Mouse (Mus musculus): ENCODE data around the gene Shld2. TPM values are rescaled to one million over a fixed set of nuclear protein-coding genes. Genes with fewer than 3 reads are reported as not detected.

The Shld2 gene
- polyA plus RNA-seq, 1 experiment from 2014 or later, result 12.2 TPM

- Histone ChIP-seq H3K9me3 (replicated peaks) (no peaks in the 10 kb centered on the region), H3K27ac (replicated peaks) (no peak overlapping the region), H3K36me3 (peaks cover 3% of the 10 kb centered on the region; the same call in 1 of the 2 replicates), H3K4me2 (replicated peaks) (no peak overlapping the region), H3K9ac (no peak overlapping the region), H3K4me1 (no peaks in the 10 kb centered on the region), H3K4me3 (replicated peaks) (no peak overlapping the region), H3K27me3 (no peaks in the 10 kb centered on the region)
- ATAC-seq (ENCODE audit: insufficient number of reproducible peaks, low FRiP score, low TSS enrichment, low read depth), result no peak
- WGBS, result 38% methylated on average over 5 of the region's 5 CpGs
These were observed 7.0 kb downstream of the Shld2 start for GRCm38 (mm10) chr14:34303265-34303680.

DNA sequence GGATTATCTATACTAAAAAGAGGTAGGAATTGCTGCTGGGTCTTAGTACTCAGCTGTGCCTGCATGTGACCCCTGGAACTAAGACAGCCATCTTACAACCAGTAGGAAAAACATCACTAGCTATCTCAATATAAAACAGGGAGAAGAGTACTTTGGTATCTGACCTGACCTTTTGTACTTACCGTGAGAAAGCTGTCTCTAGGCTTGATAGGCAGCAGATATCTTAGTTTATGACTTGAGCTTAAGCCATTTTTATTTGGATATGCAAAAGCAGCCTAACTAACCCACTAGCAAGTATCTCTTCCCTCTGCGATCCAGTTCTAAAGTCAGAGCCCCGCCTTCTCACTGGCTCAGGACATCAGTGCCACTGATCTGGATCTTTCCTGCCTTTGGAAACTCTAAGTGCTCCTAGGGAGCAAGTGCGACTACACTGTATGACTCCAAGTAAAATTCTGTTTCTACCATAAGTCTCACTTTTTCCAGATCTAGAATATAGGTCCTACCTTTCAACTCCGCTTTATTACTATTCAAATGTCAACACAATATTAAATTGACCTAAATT lies 7.5 kb downstream of the Shld2 start:
- ATAC-seq (ENCODE audit: insufficient number of reproducible peaks, low FRiP score, low TSS enrichment, low read depth), result no peak
- WGBS, result 80% methylated on average over 5 of the region's 5 CpGs
- no peaks in the 10 kb centered on the region for H3K9me3 ChIP-seq (replicated peaks)

GRCm38 (mm10) chr14:34298871-34299700 lies 11.2 kb downstream of the Shld2 start:
- H3K27me3 ChIP-seq, result no peaks in the 10 kb centered on the region
- 60% methylated on average over 11 of the region's 11 CpGs for WGBS

More for the DNA sequence above, 7.5 kb downstream of the Shld2 start:
- Histone ChIP-seq H3K36me3 (peaks cover 3% of the 10 kb centered on the region; the same call in 1 of the 2 replicates), H3K9ac (no peak overlapping the region), H3K4me3 (replicated peaks) (no peak overlapping the region), H3K27me3 (no peaks in the 10 kb centered on the region), H3K4me1 (no peaks in the 10 kb centered on the region), H3K4me2 (replicated peaks) (no peak overlapping the region), H3K27ac (replicated peaks) (no peak overlapping the region)

GRCm38 (mm10) chr14:34297634-34298033 lies 12.7 kb downstream of the Shld2 start:
- H3K9ac ChIP-seq, result no peak overlapping the region
- no peaks in the 10 kb centered on the region for H3K9me3 ChIP-seq (replicated peaks)
- no peak overlapping the region for H3K4me3 ChIP-seq (replicated peaks)
- H3K27me3 ChIP-seq, result no peaks in the 10 kb centered on the region
- no peak for ATAC-seq (ENCODE audit: insufficient number of reproducible peaks, low FRiP score, low TSS enrichment, low read depth)
- WGBS, result 58% methylated on average over 2 of the region's 2 CpGs
- peaks cover 3% of the 10 kb centered on the region; the same call in 1 of the 2 replicates for H3K36me3 ChIP-seq
- no peak overlapping the region for H3K27ac ChIP-seq (replicated peaks)
- no peak overlapping the region for H3K4me2 ChIP-seq (replicated peaks)
- H3K4me1 ChIP-seq, result no peaks in the 10 kb centered on the region

More at GRCm38 (mm10) chr14:34298871-34299700, 11.2 kb downstream of the Shld2 start:
- no peaks in the 10 kb centered on the region for H3K9me3 ChIP-seq (replicated peaks)
- H3K27ac ChIP-seq (replicated peaks), result no peak overlapping the region
- no peak for ATAC-seq (ENCODE audit: insufficient number of reproducible peaks, low FRiP score, low TSS enrichment, low read depth)
- H3K9ac ChIP-seq, result no peak overlapping the region
- peaks cover 3% of the 10 kb centered on the region; the same call in 1 of the 2 replicates for H3K36me3 ChIP-seq
- no peak overlapping the region for H3K4me2 ChIP-seq (replicated peaks)
- no peak overlapping the region for H3K4me3 ChIP-seq (replicated peaks)
- H3K4me1 ChIP-seq, result no peaks in the 10 kb centered on the region

DNA sequence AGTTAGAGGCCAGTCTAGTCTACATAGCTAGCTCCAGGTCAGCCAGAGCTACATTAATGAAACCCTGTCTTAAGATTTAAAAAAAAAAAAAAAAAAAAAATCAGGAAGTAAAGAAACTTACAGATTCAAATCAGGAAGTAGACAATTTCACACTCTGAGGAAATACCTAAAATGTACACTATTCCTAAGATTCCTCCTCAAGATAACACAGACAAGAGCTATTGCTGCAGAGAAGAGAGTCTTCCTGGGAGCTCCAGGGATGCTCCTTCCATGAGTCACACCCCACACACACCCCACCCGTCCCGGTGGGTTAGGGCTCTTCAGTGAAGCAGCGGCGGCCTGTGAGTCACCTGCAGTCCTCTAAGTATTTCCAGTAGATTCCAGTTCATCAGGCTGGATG lies 13.3 kb downstream of the Shld2 start:
- no peak overlapping the region for H3K27ac ChIP-seq (replicated peaks)
- H3K4me1 ChIP-seq, result no peaks in the 10 kb centered on the region
- H3K9ac ChIP-seq, result no peak overlapping the region
- H3K4me2 ChIP-seq (replicated peaks), result no peak overlapping the region
- H3K4me3 ChIP-seq (replicated peaks), result no peak overlapping the region
- no peak for ATAC-seq (ENCODE audit: insufficient number of reproducible peaks, low FRiP score, low TSS enrichment, low read depth)
- no peaks in the 10 kb centered on the region for H3K9me3 ChIP-seq (replicated peaks)
- 58% methylated on average over 4 of the region's 4 CpGs for WGBS
- no peaks in the 10 kb centered on the region for H3K36me3 ChIP-seq
- H3K27me3 ChIP-seq, result no peaks in the 10 kb centered on the region

- no peak overlapping the region for H3K9ac ChIP-seq
- no peak overlapping the region for H3K4me2 ChIP-seq (replicated peaks)
- ATAC-seq (ENCODE audit: insufficient number of reproducible peaks, low FRiP score, low TSS enrichment, low read depth), result no peak
- H3K9me3 ChIP-seq (replicated peaks), result no peaks in the 10 kb centered on the region
- H3K27me3 ChIP-seq, result no peaks in the 10 kb centered on the region
- no peaks in the 10 kb centered on the region for H3K36me3 ChIP-seq
- H3K4me3 ChIP-seq (replicated peaks), result no peak overlapping the region
- H3K4me1 ChIP-seq, result no peaks in the 10 kb centered on the region
- no peak overlapping the region for H3K27ac ChIP-seq (replicated peaks)
- WGBS, result 85% methylated on average over 7 of the region's 7 CpGs
These were observed 13.9 kb downstream of the Shld2 start for GRCm38 (mm10) chr14:34296350-34296749.

GRCm38 (mm10) chr14:34293641-34294040 lies 16.7 kb downstream of the Shld2 start:
- no peaks in the 10 kb centered on the region for H3K9me3 ChIP-seq (replicated peaks)
- H3K4me2 ChIP-seq (replicated peaks), result no peak overlapping the region
- ATAC-seq (ENCODE audit: insufficient number of reproducible peaks, low FRiP score, low TSS enrichment, low read depth), result no peak
- no peaks in the 10 kb centered on the region for H3K27me3 ChIP-seq
- no peak overlapping the region for H3K27ac ChIP-seq (replicated peaks)
- 92% methylated on average over 3 of the region's 3 CpGs for WGBS
- H3K9ac ChIP-seq, result no peak overlapping the region
- no peak overlapping the region for H3K4me3 ChIP-seq (replicated peaks)
- H3K4me1 ChIP-seq, result no peaks in the 10 kb centered on the region
- no peaks in the 10 kb centered on the region for H3K36me3 ChIP-seq

DNA sequence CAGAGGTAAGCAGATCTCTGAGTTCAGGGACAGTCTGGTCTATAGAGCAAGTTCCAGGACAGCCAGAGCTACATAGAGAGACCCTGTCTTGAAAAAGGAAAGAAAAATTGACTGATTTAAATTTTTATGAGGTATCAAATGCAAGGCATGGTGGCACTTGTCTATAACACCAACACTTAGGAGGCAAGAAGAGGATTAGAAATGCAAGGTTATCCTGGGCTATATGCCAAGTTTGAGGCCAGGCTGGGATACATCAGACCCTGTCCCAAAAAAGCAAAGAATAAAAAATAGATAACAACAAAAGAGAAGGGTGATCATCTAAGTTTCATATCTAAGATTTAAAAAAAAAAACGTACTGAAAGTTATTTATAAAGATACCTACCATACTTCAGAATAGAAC lies 20.1 kb downstream of the Shld2 start:
- Histone ChIP-seq H3K36me3 (no peaks in the 10 kb centered on the region), H3K9ac (no peak overlapping the region), H3K9me3 (replicated peaks) (no peaks in the 10 kb centered on the region), H3K27ac (replicated peaks) (no peak overlapping the region), H3K27me3 (no peaks in the 10 kb centered on the region), H3K4me2 (replicated peaks) (no peak overlapping the region), H3K4me3 (replicated peaks) (no peak overlapping the region), H3K4me1 (no peaks in the 10 kb centered on the region)
- no peak for ATAC-seq (ENCODE audit: insufficient number of reproducible peaks, low FRiP score, low TSS enrichment, low read depth)
- WGBS, result 43% methylated on average over 1 of the region's 1 CpGs

- no peak overlapping the region for H3K27ac ChIP-seq (replicated peaks)
- no peak overlapping the region for H3K4me3 ChIP-seq (replicated peaks)
- H3K9ac ChIP-seq, result no peak overlapping the region
- H3K4me2 ChIP-seq (replicated peaks), result no peak overlapping the region
- H3K27me3 ChIP-seq, result no peaks in the 10 kb centered on the region
- H3K9me3 ChIP-seq (replicated peaks), result no peaks in the 10 kb centered on the region
- H3K4me1 ChIP-seq, result no peaks in the 10 kb centered on the region
- ATAC-seq (ENCODE audit: insufficient number of reproducible peaks, low FRiP score, low TSS enrichment, low read depth), result no peak
- WGBS, result 93% methylated on average over 3 of the region's 3 CpGs
- H3K36me3 ChIP-seq, result no peaks in the 10 kb centered on the region
These were observed 20.9 kb downstream of the Shld2 start for GRCm38 (mm10) chr14:34289259-34290015.

DNA sequence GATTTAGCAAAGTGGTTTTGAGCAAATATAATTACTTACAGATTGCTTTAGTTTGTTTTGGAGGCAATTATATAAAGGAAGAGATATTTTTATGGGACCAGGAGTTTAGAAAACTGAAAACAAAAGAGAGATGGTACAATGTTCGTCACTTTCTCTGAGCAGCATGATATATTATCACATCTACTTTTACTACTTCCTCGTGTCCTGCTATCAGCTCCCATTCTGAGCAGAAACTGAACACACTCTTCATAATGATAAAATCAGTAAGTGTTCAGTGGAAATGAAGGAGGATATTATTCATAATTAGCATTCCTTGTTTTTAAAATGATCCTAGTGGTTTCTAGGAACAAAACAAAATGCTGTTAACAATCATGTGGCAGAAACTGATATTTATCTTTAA lies 21.9 kb downstream of the Shld2 start:
- H3K4me2 ChIP-seq (replicated peaks), result no peak overlapping the region
- H3K4me3 ChIP-seq (replicated peaks), result no peak overlapping the region
- no peak overlapping the region for H3K9ac ChIP-seq
- H3K9me3 ChIP-seq (replicated peaks), result no peaks in the 10 kb centered on the region
- ATAC-seq (ENCODE audit: insufficient number of reproducible peaks, low FRiP score, low TSS enrichment, low read depth), result no peak
- H3K36me3 ChIP-seq, result no peaks in the 10 kb centered on the region
- WGBS, result 73% methylated on average over 2 of the region's 2 CpGs
- H3K4me1 ChIP-seq, result no peaks in the 10 kb centered on the region
- no peak overlapping the region for H3K27ac ChIP-seq (replicated peaks)
- no peaks in the 10 kb centered on the region for H3K27me3 ChIP-seq

DNA sequence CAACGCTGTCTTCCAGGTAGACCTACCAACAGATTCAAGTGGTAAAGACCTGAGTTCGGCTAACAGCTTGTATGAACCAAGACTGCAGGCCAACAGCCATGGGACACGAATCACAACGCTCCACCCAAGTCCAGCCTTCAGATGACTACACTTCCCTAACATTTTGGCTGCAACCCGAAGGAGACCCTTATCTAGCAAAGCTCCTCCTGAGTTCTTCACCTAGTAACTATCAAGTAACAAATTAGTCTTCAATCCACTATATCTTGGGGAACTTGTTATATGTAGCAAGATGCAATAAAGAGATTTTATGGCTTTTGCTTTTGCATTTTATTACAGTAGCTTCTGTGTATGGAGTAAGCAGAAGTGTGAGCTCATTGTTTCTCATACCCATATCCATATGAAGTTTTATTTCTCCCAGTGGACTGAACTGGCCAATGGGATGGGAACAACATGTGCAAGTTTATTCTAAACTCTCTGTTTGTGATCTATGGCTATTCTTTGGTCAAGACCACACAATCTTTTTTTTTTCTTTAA lies 28.5 kb downstream of the Shld2 start:
- Histone ChIP-seq H3K27ac (replicated peaks) (no peak overlapping the region), H3K4me3 (replicated peaks) (no peak overlapping the region), H3K36me3 (no peaks in the 10 kb centered on the region), H3K4me1 (no peaks in the 10 kb centered on the region), H3K9me3 (replicated peaks) (no peaks in the 10 kb centered on the region), H3K27me3 (no peaks in the 10 kb centered on the region), H3K9ac (no peak overlapping the region), H3K4me2 (replicated peaks) (no peak overlapping the region)
- no peak for ATAC-seq (ENCODE audit: insufficient number of reproducible peaks, low FRiP score, low TSS enrichment, low read depth)
- 94% methylated on average over 5 of the region's 5 CpGs for WGBS
